Mouse (Mus musculus) cerebellum, adult 2 months (tissue): ENCODE measurements around the gene Afmid.
"Not testable (repeated sequence)": the region's sequence is repeated elsewhere in the genome, so short reads cannot be mapped to it uniquely, and the experiment has no call there.

Source experiments
- CTCF ChIP-seq: fragments of 200-500 bp; IDR thresholded peaks from 2 replicates; pipeline ENCODE4 v1.5.1; 2011; ENCODE audit warnings: low read depth, mild to moderate bottlenecking, control low read depth, low read length, moderate library complexity, borderline replicate concordance; ENCODE audit not compliant: insufficient read depth
- POLR2A ChIP-seq: fragments of 200-500 bp; IDR thresholded peaks from 2 replicates; pipeline ENCODE4 v1.6.1; 2011; ENCODE audit warnings: low read length, control low read depth, borderline replicate concordance; ENCODE audit not compliant: insufficient read depth

DNA sequence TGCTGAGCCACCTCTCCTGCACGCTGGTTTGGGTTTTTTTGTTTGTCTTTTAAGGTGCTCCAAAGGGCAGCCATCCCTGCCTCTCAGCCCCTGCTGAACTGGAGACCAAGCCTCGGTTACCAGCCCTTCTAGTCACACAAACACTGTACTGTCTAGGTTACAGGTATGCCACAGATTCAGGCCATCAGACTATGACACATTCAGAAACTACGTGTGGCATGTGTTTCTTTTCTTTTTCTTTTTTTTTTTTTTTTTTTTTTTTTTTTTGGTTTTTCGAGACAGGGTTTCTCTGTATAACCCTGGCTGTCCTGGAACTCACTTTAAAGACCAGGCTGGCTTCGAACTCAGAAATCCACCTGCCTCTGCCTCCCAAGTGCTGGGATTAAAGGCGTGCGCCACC, 37.2 kb upstream of the Afmid start:
- not testable (repeated sequence) for TF ChIP-seq POLR2A, CTCF
